Mouse (Mus musculus): ENCODE data around the gene Krt8. TPM values are rescaled to one million over a fixed set of nuclear protein-coding genes. Genes with fewer than 3 reads are reported as not detected.
A peak's percentile ranks its signal among the peaks of the same experiment; 100 is the strongest.

Krt8 gene
- under 1 TPM in 1 of 2 experiments, not detected in 1; 0.71 TPM for total RNA-seq (2021)
- long read RNA-seq, partial matches to known transcripts = 1 of 4 reads
- long read RNA-seq, other reads (novel, unspliced or antisense) = 0 of 4 reads

DNA sequence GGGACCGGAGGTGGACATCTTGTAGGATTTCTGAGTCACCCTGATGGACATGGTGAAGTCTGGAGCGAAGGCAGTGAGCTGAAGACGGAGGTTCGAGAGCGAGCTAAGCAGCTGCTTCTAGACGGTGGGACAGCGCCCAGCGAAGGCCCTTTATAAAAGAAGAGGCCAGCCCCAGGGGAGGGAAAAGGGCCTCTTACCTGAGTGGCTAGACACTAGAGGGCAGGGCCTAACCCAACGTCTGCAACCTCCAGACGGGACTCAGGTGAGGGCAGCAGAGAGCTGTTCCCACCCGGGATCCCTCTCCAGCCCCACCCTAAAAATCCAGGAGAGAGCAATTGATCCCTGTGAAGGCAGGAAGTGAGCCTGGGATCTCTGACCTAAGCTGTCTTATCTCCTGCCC lies at the start of gene Krt8:
Gene Krt8, minus strand, starts transcription at position 294 of the 400 bp plus-strand sequence.
- DNase-seq (ENCODE audit: low spot score in 2 of 2) = no peak

DNA sequence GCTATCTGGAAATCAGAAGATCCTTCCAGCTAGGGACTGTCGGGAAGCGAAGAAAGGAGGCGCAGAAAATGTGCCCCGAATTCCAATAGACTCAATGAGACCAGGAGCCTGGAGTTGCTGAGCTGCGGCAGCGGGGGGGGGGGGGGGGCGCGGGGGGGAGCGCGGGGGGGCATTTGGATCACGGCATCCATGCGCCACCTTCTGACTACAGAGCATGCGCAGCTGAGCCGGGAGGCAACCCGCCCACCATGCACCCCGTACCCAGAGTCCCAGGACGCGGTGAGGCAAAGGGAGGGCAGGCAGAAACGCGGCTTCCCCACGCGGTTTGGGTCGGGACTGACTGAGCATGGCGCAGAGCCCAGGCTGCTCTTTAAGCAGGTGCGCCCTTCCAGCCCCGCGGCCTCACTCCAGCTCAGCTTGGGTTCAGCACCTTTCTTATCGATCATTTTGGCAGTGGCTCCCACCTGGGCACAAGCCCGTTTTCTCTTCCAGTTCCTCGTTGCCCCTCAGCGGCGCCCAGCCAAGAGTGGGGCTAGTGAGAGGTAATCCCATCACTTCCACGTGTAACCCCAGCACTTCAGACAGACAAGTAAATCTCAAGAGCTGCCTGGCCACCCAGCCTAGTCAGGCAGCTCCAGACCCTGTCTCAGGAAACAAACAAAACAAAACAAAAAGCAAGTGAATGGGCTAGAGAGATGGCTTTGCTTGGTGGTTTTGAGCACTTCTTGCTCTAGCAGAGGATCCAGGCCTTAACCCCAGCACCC lies 47.8 kb upstream of the Krt8 start:
- DNase-seq (ENCODE audit: low spot score in 2 of 2) = peak; percentile 66 to 76

GRCm38 (mm10) chr15:102049871-102050270 lies 45.6 kb upstream of the Krt8 start:
- no peak for DNase-seq (ENCODE audit: low spot score in 2 of 2)

DNA sequence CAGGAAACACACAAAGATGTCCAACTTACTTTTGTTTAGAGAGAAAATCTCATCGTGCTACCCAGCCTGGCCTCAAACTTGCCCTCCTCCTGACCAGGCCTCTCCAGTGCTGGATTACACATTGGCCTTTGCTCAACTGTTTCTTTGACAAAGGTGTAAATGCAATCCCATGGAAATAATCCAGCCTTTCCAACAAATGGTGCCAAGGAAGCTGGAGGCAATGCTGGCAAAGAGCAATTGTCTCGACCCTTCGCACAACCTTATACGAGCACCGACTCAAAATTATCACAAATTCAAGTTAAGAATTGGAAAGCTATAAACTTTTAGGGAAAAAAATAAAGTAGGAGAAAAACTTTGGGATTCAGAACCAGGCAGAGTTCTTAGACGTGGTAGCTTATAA lies 43.7 kb upstream of the Krt8 start:
- no peak for DNase-seq (ENCODE audit: low spot score in 2 of 2)

- DNase-seq (ENCODE audit: low spot score in 2 of 2) = no peak
Observed at GRCm38 (mm10) chr15:102045691-102046090, 41.4 kb upstream of the Krt8 start.

DNA sequence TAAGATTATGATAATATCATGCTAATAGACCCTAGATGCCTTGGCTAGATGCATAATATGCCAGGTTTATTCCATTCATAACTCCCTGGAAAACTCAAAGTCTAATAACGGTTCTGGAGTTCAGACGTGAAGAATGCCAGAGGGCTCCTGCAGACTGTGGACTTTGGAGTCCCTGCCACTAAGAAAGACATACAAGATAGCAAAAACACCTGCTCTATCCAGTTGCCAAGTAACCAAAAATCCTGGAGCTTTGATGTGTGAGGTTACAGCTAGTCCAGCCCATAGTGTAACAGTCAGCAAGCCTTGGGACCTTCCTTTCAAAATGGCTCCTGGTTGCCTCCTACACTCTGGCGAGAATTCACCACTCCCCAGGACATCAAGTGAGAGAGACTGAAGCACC lies 40.5 kb upstream of the Krt8 start:
- DNase-seq (ENCODE audit: low spot score in 2 of 2) = no peak

- no peak for DNase-seq (ENCODE audit: low spot score in 2 of 2)
Observed at GRCm38 (mm10) chr15:102041951-102042350, 37.7 kb upstream of the Krt8 start.

- DNase-seq (ENCODE audit: low spot score in 2 of 2) = no peak
Observed at GRCm38 (mm10) chr15:102040277-102040676, 36.0 kb upstream of the Krt8 start.

GRCm38 (mm10) chr15:102034121-102035053 lies 30.1 kb upstream of the Krt8 start:
- no peak for DNase-seq (ENCODE audit: low spot score in 2 of 2)

DNA sequence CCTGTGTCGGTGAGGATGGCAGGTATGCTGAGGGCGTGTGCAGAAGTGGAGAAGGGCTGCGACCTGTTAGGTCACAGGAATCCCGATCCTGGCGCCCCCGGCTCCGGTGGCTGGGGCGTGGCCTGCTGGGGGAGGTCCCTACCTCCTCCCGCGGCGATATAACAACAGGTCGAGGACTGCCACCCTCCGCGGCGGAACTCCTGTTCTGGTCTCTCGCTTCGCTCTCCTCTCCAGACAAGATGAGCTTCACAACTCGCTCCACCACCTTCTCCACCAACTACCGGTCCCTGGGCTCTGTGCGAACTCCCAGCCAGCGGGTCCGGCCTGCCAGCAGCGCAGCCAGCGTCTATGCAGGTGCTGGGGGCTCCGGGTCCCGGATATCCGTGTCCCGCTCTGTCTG lies 23.8 kb upstream of the Krt8 start, which contains the start of gene Krt18:
Gene Krt18, plus strand, starts transcription at position 141 of the 400 bp plus-strand sequence.
- no peak for DNase-seq (ENCODE audit: low spot score in 2 of 2)

DNA sequence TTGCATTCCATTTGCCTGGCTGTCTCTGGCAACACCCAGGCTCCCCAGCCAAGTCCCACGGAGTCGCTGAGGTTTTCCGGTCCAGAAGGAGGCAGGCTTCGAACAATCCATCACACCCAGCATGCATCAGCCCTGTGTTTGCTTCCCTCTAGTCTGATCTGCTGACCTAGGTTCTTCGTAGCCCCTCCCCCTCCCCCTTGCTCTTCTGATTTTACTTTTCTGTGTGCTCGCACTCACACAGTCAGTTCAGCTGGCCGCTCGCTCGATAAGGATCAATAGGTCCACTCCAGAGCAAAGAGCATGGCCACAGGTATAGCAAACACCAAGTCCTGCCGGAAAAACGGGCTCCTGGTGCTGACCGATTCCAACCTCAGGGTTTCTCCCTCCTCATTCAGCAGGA lies 22.1 kb upstream of the Krt8 start:
- no peak for DNase-seq (ENCODE audit: low spot score in 2 of 2)

GRCm38 (mm10) chr15:102025136-102025872 lies 21.0 kb upstream of the Krt8 start:
- no peak for DNase-seq (ENCODE audit: low spot score in 2 of 2)

GRCm38 (mm10) chr15:102023888-102024287 lies 19.6 kb upstream of the Krt8 start:
- DNase-seq (ENCODE audit: low spot score in 2 of 2) = no peak

GRCm38 (mm10) chr15:102022481-102022880 lies 18.2 kb upstream of the Krt8 start:
- no peak for DNase-seq (ENCODE audit: low spot score in 2 of 2)

DNA sequence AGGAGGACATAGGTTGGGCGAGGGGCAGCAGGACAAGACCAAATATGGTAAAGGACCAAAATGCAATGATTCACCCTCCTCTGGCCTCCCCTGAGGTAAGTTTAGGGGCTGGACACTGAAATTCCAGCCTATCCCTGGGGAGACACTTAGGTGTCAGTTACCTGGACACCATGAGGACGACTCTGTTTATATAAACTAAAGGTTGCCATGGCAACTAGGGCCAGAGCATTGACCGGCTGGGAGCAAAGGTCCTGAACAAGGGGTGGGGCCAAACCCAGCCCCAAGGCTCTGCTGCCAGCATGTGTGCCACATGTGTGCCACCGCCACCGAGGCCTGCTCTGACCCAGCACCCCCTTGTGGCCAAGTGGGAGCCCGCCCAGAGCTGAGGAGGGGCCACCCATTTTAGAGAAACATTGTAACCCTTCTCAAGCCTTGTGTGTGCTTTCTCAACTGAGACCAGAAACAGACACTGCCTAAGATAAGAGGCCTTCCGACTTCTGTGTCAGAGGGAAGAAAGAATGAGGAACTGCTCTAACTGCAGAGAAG lies 13.7 kb upstream of the Krt8 start:
- DNase-seq (ENCODE audit: low spot score in 2 of 2) = no peak

- no peak for DNase-seq (ENCODE audit: low spot score in 2 of 2)
Observed at GRCm38 (mm10) chr15:102016787-102017186, 12.5 kb upstream of the Krt8 start.

- no peak for DNase-seq (ENCODE audit: low spot score in 2 of 2)
Observed at GRCm38 (mm10) chr15:102016096-102016495, 11.8 kb upstream of the Krt8 start.

GRCm38 (mm10) chr15:102014848-102015247 lies 10.6 kb upstream of the Krt8 start:
- DNase-seq (ENCODE audit: low spot score in 2 of 2) = no peak

DNA sequence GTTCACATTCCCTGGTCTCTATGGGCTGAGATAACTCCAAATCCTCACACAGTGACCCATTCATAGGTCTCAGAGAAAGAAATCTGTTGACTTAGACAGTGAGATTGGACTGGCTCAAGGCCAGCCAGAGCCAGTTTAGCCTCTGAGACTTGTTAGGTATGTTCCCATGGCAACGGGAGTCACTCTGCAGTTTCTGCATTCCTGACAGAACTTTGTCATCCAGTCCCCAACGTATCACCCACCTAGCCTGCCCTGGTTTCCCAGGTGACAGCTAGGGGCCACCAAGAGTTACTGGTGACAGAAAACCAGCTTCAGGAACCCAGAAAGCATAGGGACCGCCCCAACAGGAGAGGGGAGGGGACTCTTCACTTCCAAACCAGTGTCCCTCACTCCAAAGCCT lies 9.4 kb upstream of the Krt8 start:
- DNase-seq (ENCODE audit: low spot score in 2 of 2) = no peak

- no peak for DNase-seq (ENCODE audit: low spot score in 2 of 2)
Observed at GRCm38 (mm10) chr15:102012260-102012765, 8.0 kb upstream of the Krt8 start.
